Mouse (Mus musculus): Measurements from ENCODE around the gene Avil. TPM values are rescaled to one million over a fixed set of nuclear protein-coding genes. Genes with fewer than 3 reads are reported as not detected.
A peak's percentile ranks its signal among the peaks of the same experiment; 100 is the strongest.

Avil gene
- polyA plus RNA-seq, 1 experiment: 0.30 TPM

DNA sequence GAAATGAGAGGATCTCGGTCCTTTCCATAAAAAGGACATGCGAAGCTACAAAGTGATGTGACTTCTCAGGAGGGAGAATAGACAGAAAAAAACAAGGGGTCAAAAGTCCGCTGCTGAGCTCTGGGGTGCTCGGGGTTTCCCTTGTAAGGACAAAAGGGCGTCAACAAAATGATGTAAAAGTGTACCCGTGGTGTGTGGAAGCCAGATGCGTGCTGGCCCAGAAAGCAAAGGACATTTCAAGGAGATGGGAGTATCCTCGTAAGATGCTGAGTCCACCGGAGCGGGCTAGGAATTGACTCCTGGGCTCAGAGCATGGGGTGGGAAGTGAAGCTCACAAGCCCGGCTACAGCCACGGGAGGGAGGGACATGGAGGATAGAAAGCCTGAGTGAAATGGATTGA, 37.1 kb downstream of the Avil start:
- no peak for DNase-seq
- Histone ChIP-seq H3K4me1 (ENCODE audit: control insufficient read depth, insufficient read depth, low read length) (0 out of 2 replicates have a peak, but pooled peaks cover 3% of the 10 kb centered on the region), H3K4me3 (replicated peaks; ENCODE audit: extremely low read depth, low read depth, low read length) (no peak overlapping the region)
- TF ChIP-seq POLR2A (IDR thresholded peaks at IDR 0.05; ENCODE audit: borderline replicate concordance, extremely low read depth, low read depth, low read length) (no peak), CTCF (IDR thresholded peaks at IDR 0.05; ENCODE audit: insufficient read depth, low read length) (no peak)
- WGBS: 73% methylated on average over 12 of the region's 12 CpGs

DNA sequence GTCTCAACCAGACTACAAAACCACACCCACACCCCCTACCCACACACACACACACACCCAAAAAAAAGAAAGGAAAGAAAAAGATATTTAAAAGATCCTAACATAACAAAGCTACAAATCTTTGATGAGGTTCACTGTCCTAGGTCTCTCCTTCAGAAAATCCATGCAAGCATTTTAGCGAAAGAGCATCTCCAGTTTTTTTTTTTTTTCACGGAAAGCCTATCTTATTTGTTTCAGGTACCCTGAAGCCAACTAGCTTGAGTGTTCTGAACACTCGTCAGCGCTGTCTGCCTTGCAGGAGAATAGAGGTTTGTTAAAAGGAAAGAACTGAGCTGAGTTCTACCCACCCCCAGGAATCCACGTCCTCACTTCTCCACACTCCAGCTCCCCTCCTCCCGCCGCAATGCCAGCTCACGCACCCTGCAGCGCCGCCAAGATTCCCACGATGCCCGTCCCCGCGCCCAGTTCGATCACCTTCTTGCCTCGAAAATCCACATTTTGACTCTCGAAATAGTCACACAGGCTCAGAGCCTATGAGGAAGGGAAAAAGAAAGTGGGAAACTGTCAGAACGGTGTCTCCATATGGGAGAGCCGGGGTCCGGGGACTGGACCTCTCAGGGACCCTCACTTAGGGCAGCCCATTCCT, 40.2 kb downstream of the Avil start:
- no peak for TF ChIP-seq CTCF (IDR thresholded peaks at IDR 0.05; ENCODE audit: insufficient read depth, low read length)
- TF ChIP-seq POLR2A (IDR thresholded peaks at IDR 0.05; ENCODE audit: borderline replicate concordance, extremely low read depth, low read depth, low read length): no peak
- 0 out of 2 replicates have a peak, but pooled peaks cover 3% of the 10 kb centered on the region for H3K4me1 ChIP-seq (ENCODE audit: control insufficient read depth, insufficient read depth, low read length)
- no peak for DNase-seq
- 3% methylated on average over 20 of the region's 20 CpGs for WGBS
- H3K4me3 ChIP-seq (replicated peaks; ENCODE audit: extremely low read depth, low read depth, low read length): peak overlapping the region; percentile 79

DNA sequence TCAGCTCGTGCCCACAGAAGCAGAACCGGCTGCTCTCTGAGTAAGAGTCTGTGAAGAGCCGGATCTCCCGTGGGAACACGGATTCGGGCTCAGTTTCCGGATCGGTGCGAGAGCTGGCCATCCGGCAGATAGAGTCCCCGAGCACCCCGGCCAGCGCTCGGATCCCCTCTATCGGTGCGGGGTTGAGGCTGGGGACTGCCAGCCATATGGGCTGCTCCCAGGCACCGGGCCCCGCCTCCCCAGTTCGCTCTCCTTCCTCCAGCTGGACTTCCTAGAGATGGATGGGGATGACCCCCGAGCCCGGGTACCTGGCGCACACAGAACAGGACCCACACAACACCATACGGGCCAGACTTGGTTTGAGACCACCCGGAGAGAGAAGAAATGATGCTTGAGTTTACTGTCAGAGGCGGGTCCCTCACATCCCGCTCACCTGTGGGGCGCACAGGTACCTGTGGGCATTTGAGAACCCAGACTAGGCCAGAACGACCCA, 40.8 kb downstream of the Avil start, which contains the start of the genes Mettl1 and Eef1akmt3:
Gene Mettl1 (plus strand): TSS at position 141 of the 493 bp plus-strand sequence.
Gene Eef1akmt3 (minus strand): TSS at position 240 of the 493 bp plus-strand sequence.
- no peak for DNase-seq
- peak within 1 kb of the TSS; percentile 88 for H3K4me3 ChIP-seq (replicated peaks; ENCODE audit: extremely low read depth, low read depth, low read length)
- 0 out of 2 replicates have a peak, but pooled peaks cover 3% of the 10 kb centered on the region for H3K4me1 ChIP-seq (ENCODE audit: control insufficient read depth, insufficient read depth, low read length)
- no peak for TF ChIP-seq POLR2A (IDR thresholded peaks at IDR 0.05; ENCODE audit: borderline replicate concordance, extremely low read depth, low read depth, low read length)
- TF ChIP-seq CTCF (IDR thresholded peaks at IDR 0.05; ENCODE audit: insufficient read depth, low read length): no peak
- under 1% methylated on average over 28 of the region's 28 CpGs for WGBS

DNA sequence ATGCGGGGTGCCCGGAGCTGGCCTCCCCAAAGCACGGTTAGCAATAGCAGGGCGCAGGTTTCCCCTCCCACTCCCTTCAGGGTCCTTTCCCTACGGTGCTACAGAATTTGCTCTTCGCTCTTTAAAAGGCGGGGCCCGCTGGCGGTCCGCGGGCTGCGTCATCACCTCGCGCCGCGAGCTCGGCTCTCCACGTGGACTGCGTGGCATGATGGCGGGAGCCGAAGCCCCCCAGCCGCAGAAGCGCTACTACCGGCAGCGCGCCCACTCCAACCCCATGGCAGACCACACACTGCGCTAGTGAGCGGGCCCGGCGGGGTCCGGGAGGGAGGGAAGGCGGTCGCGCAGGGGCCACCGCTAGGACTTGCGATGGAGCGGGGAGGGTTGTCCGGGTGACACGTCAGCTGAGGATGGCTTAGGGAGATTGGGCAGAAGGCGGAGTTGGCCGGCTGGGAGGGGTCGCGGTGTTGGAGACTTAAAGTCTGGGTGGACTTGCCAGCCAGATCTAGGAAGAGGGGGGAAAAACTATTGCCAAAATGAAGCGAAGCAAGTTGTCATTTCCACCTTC, 41.3 kb downstream of the Avil start:
- H3K4me3 ChIP-seq (replicated peaks; ENCODE audit: extremely low read depth, low read depth, low read length): peak overlapping the region; percentile 88
- WGBS: 1% methylated on average over 44 of the region's 44 CpGs
- H3K4me1 ChIP-seq (ENCODE audit: control insufficient read depth, insufficient read depth, low read length): 0 out of 2 replicates have a peak, but pooled peaks cover 3% of the 10 kb centered on the region
- DNase-seq: peak; percentile 91
- no peak for TF ChIP-seq CTCF (IDR thresholded peaks at IDR 0.05; ENCODE audit: insufficient read depth, low read length)
- no peak for TF ChIP-seq POLR2A (IDR thresholded peaks at IDR 0.05; ENCODE audit: borderline replicate concordance, extremely low read depth, low read depth, low read length)

DNA sequence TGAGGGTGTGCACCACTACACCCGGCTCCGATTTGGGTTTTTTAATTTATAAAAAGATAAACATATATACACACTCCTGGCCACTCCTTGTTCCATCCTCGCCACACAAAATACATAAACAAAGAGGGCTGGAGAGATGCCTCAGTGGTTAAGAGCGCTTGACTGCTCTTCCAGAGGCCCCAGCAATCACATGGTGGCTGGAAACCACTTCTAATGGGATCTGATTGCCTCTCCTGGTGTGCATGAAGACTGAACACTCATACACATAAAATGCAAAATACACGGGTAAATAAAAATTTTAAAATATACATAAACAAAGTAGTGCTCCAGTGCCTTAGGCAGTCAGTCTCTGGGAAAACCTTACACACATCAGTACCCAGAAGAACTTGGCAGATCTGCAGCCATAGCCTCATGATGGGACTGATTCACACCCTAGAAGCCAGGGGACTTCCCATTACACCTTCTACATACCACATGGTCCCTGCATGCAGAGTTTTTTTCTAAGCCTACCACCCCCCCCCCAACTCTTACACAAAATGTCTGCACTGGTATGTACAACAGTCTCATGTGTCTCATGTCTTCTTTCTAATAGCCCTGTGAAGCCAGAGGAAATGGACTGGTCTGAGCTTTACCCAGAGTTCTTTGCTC, 42.1 kb downstream of the Avil start:
- TF ChIP-seq POLR2A (IDR thresholded peaks at IDR 0.05; ENCODE audit: borderline replicate concordance, extremely low read depth, low read depth, low read length) (no peak), CTCF (IDR thresholded peaks at IDR 0.05; ENCODE audit: insufficient read depth, low read length) (no peak)
- DNase-seq: no peak
- Histone ChIP-seq H3K4me1 (ENCODE audit: control insufficient read depth, insufficient read depth, low read length) (0 out of 2 replicates have a peak, but pooled peaks cover 3% of the 10 kb centered on the region), H3K4me3 (replicated peaks; ENCODE audit: extremely low read depth, low read depth, low read length) (no peak overlapping the region)
- 7% methylated on average over 5 of the region's 5 CpGs for WGBS

DNA sequence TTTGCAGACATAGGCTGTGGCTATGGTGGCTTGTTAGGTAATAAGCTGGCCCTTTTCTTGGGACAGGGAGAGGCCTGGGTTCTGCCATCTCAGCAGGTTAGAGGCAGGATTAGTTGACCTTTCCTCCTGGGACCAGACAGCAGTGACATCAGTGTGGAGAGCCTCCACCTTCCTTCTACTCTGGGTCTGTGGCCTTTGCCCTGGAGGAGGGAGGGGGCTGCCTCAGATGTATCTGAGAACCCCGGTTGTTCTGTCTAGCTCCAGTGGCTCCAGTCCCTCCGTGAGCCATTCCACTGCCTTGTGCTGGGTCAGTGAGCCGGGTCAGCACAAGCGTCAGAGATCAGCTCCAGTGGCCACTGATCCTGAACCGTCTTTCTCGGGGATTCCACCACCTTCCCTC, 42.7 kb downstream of the Avil start:
- TF ChIP-seq POLR2A (IDR thresholded peaks at IDR 0.05; ENCODE audit: borderline replicate concordance, extremely low read depth, low read depth, low read length): no peak
- TF ChIP-seq CTCF (IDR thresholded peaks at IDR 0.05; ENCODE audit: insufficient read depth, low read length): no peak
- H3K4me1 ChIP-seq (ENCODE audit: control insufficient read depth, insufficient read depth, low read length): 0 out of 2 replicates have a peak, but pooled peaks cover 3% of the 10 kb centered on the region
- no peak overlapping the region for H3K4me3 ChIP-seq (replicated peaks; ENCODE audit: extremely low read depth, low read depth, low read length)
- WGBS: 89% methylated on average over 6 of the region's 6 CpGs
- no peak for DNase-seq

DNA sequence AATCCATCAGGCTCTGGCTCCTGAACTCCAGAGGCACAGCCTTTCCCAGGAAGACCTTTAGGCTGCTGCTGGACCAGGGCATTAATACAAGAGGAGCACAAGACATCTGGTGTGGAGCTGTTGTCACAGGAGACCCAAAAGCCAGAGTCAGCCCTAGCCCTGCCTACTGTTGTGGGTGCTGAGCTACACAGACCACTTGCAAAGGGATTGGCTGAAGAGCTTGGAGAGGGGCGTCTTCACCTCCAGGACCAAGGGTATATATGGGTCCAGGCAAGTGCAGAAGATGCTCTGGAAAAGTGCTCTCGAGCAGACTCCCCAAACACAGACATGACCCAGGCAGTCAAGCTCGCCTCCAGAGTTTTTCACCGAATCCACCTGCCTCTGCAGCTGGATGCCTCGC, 47.4 kb downstream of the Avil start, which contains the start of gene Cyp27b1:
Gene Cyp27b1 (plus strand): TSS at position 297 of the 400 bp plus-strand sequence.
- Histone ChIP-seq H3K4me1 (ENCODE audit: control insufficient read depth, insufficient read depth, low read length) (peaks cover 3% of the 10 kb centered on the region; the same call in 1 of the 2 replicates), H3K4me3 (replicated peaks; ENCODE audit: extremely low read depth, low read depth, low read length) (no peak within 1 kb of the TSS)
- TF ChIP-seq CTCF (IDR thresholded peaks at IDR 0.05; ENCODE audit: insufficient read depth, low read length) (no peak), POLR2A (IDR thresholded peaks at IDR 0.05; ENCODE audit: borderline replicate concordance, extremely low read depth, low read depth, low read length) (no peak)
- DNase-seq: no peak
- WGBS: 39% methylated on average over 5 of the region's 5 CpGs

DNA sequence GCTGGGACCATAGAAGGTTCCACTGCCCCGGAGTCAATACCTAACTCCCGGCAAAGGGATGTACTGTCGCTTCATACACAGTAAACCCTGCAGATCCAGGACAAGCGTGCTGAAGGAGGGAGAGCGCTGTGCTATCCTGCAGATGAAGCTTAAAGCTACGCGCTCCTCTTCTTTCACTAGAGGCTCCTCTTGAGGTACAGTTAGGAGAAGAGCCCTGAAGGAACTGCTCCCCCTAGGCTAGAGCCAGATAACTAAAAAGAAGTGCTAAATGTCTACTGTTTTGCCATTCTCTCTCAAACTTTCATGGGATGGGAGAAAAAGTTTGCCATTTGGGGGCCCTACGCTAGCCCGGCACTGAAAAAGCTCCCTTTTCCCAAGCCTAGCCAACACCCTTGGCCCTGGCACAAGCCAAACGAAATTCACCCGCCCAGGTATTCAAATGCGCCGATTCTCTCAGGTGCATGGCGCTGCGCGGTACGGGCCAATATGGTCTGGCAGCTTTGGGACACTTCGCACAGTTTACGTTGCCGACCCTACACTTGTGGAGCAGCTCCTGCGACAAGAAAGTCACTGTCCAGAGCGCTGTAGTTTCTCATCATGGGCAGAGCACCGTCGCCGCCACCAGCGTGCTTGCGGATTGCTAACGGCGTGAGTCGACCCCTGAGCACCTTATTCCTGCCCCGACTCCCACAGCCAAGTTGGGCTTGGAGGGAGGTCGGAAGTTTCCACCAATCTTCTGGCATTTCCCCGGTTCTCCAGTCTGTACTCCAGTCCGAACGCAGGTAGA, 48.3 kb downstream of the Avil start:
- Histone ChIP-seq H3K4me3 (replicated peaks; ENCODE audit: extremely low read depth, low read depth, low read length) (no peak overlapping the region), H3K4me1 (ENCODE audit: control insufficient read depth, insufficient read depth, low read length) (peaks cover 3% of the 10 kb centered on the region; the same call in 1 of the 2 replicates)
- 6% methylated on average over 35 of the region's 35 CpGs for WGBS
- DNase-seq: no peak
- TF ChIP-seq POLR2A (IDR thresholded peaks at IDR 0.05; ENCODE audit: borderline replicate concordance, extremely low read depth, low read depth, low read length): no peak
- no peak for TF ChIP-seq CTCF (IDR thresholded peaks at IDR 0.05; ENCODE audit: insufficient read depth, low read length)
